Mouse (Mus musculus): Measurements from ENCODE around the gene Mical3.
"Not testable (repeated sequence)": the region's sequence is repeated elsewhere in the genome, so short reads cannot be mapped to it uniquely, and the experiment has no call there.

The Mical3 gene

DNA sequence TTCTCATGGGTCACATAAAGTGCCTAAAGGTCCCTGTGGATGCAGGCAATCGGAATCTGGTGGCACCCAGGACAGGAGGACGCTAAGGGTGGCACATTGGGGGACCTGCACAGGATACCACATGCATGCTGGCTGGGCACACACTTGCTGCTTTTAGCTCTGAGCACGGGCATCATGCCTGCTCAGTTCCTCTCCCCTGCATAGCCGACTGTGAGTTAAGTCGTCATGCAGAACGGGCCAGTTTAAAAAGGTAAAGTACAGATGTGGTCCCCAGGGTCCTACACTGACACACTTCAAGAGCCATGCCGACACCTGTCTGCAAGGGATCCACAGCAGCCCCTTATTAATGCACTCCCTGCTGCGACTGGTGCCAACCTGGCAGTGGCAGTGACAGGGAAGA lies 176.6 kb downstream of the Mical3 start:
- DNase-seq: no peak

DNA sequence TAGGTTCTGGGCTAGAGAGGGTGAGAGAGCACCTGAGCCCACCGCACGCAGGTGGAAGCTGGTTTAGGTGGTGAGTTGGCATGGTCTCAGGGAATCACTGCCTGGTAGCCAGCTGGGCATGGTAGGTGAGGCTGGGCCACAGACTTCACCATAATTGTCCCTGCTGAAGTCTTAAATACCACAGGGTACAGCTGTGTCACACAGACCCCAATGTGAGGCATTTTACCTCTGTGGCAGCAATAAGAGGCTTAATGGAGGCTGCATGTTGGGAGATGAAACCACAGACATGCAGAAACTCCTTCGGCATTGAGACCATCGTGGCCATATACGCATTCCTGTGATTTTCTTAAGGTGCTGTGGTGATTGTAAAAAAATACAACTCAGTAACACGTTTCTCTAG lies 178.3 kb downstream of the Mical3 start:
- DNase-seq: no peak

DNA sequence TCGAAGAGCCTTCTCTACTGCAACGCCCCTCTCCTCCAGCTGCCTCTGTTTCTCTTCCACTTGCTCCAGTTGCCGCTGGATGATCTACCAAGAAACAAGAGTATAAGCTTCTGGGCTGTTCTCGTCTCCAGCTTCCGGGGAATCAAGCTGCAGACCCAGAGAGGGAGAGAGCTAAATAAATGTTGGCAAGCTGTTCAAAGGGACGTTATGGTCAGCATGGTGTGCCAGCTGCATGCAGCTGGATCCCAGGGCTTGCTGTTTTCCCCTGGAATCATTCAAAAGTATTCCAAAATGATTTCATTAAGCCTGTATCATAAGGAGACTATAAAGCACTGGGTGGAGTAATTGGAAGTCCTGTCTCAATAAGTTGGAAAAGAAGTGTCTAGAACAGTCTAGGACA lies 179.5 kb downstream of the Mical3 start:
- DNase-seq: no peak

DNA sequence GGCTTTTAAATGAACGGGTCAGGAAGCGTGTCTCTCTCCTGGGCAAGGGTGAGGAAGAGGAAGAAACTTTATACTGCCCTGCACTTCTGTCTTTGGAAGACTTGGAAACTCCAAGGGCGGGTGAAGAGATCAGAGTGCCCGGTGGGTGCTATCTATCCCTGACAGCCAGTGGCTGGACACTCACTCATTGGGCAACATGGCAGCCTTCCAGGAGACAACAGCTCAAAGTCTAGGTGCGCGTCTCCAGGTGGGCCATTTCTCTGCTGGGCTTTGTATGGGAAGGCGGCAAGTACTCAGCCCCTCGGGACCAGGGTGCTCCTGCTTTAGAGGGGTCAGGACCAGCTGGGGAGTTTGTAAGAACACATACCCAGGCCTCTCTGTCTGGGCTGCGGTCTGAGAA lies 185.3 kb downstream of the Mical3 start:
- no peak for DNase-seq

DNA sequence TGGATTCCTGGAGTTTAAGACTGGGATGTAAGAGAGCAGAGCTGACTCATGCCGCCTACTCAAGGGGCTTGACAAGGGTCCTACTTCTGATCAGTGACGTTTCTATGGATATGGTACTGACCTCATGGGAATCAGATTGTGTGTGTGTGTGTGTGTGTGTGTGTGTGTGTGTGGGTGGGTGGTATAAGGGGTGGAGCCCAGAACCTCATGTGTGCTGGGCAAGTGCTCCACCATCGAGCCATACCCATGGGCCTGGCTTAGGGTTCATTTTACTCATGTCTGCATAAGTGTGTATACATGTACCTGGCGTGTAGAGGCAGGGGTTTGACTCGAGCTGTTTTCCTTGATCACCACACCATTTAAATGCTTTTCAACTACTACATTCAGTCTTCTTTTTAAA lies 186.8 kb downstream of the Mical3 start:
- no peak for DNase-seq

DNA sequence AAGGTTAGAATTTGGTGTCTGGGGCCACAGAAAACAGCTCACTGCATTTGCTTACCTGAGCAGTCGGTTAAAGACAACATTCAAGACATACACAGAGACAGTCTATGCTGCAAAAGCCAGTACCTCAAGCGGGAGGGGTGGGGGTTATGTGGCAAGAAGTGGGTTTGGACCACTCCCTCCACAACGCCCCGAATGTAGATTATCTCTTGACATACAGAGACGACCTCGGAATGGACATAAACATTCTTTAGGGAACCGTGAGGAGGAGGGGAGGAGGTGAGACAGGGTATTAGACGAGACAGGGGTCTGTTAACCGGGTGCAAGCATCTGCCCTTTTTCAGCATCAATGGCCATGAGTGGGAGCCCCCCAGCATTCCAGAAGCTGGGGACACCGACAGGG lies 187.2 kb downstream of the Mical3 start:
- no peak for DNase-seq

DNA sequence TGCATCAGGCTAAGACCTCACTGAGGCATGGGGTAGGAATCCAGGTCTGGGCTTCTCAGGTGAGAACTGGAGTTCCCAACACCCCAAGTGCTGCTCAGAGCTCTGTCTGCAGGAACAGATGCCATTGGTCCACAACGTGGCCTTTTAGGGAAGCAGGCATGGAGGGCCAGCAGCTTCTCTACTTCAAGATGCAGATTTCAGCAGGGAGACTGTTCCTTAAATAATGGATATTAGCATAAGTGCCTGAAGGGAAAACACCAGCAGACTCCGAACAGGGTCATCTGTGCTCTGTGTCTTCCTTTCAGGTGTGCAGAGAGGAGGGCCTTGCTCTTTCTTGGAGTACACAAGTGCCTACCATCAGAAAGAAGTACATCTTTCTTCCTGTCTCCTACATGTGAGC lies 187.7 kb downstream of the Mical3 start:
- no peak for DNase-seq

DNA sequence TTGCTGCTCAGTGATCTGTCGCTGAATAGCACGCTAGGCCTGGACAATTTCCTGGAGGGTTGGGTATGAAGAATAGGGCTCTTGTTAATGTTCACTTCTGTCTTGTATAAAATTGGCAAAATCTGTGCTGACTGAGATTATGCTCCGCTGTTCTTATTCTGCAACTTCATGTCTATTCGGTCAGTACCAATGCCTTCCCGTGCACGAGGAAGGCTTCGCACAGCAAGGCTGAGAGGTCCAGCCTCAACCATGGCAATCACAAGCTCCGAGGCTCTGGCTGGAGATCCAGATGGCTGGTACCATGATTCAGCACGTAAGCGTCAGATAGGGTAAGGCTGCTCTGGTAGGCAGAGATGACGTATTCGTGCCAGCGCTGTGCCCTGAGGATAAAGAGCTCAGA lies 189.2 kb downstream of the Mical3 start:
- no peak for DNase-seq

DNA sequence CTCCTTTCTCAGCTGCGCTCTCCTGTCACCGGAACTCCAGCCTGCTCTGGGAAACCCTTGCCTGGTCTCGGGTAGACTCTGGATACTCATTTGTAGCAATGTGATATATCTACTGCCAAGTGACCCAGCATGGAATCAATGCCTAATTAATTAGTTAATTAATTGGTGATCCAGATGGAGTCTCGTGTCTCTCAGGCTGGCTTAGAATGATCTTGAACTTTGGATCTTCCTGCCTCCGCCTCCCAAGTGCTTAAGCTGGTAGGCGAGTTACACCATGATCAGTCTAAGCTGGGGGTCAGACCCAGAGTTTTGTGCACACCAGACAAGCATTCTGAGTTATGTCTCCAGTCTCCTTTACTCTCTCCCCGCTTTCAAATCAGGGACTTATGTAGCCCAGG lies 189.7 kb downstream of the Mical3 start:
- no peak for DNase-seq

DNA sequence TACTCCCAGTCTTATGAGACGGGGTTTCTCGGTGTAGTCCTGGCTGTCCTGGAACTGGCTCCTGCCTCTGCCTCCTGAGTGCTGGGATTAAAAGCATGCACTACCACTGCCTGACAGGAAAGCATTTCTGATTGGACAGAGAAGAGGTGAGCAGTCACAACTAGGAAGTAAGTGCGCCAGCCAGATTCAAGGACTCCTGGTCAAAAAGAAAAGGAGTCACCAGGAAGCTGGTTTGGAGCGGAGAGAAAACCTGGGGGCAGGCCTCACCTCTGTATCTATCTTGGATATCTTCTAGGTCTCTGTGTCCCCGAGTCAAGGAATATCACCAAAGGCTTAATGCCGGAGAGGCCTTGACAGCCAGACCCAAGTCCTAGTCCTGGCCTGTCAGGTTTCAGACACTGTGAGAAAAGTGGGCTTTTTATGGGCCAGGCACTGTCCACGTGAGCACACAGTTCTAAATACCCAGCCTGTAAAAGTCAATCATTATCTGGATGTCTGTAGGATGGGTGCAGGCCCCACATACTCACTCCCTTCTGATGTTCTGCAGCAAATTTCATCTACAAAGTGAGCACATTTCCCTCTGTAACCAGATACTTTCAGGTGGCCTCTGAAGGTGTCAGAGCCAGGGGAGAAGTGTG lies 190.2 kb downstream of the Mical3 start:
- DNase-seq: no peak

DNA sequence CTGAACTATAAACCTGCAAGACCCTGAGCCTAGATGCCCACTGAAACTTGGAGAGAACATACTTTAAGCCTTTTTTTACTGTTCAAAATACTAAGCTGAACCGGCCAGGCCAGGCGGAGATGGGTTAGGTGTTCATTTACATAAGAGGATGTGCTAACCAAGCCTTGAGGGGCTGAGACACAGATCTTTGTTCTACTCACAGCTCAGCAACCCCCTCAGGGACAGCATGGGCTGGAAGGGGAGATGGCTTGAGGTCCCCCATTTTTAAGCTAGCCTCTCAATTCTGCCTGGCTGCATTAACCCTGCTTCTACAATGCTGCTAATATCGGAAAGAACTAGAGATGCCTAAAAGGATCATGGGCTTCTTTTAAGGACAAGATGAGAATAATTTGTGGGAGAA lies 191.0 kb downstream of the Mical3 start:
- no peak for DNase-seq

DNA sequence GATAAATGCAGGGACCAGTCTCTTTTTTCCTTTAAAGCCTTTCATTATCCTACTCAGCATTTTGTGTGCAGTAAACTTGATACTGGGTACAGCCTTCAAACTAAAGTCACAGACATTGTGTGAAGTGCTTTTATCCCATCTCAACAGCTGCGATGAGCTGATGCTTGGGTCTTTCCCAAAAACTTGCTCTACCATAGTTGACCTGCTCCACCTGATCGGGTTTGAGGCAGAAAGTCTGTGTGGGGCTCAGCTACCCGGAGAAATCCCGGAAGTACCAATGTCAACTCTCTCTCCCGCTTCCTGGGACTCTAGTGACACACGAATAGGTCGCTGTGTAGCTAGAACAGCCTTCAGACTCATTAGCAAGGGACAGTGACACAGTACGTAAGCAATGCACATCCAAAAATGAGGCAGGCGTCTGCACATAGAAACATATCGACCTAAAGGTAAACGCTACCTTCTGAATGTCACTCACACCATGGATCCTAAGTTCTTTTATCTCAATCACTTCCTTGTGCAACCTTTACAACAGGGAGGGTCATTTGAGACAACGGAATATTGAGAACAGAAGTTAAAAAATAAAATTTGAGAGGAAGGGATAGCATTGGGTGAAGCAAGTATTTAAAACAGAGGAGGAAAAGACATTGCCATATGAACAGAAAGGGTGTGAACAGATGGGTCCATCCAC lies 191.9 kb downstream of the Mical3 start:
- DNase-seq: no peak

DNA sequence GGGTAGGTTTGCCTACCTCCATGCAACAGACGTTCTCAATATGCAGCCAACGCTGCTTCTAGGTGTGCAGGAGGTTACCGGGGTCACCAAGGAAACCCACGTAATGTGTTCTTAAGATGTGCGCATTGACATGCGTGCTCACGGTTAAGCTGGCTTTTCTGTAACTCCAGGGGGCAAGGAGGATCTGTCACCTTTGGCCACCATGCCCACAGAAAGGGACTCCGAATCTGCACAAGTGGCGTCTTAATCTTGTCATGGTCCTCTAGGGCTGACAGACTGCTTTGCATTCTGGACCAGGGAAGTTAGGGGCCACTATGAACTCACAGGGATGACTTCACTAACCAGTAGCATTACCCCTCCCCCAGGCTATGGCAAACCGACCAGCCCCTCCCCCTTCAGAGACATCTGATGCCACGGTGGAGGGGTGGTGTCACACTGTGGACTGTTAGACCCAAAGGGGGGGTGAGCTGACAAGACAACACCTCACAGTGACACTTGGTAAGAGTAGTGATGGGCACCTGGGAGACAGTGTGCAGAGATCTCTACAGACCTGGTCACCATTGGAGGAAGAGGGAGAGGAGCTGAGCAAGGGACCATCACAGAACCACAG lies 192.7 kb downstream of the Mical3 start:
- no peak for DNase-seq

DNA sequence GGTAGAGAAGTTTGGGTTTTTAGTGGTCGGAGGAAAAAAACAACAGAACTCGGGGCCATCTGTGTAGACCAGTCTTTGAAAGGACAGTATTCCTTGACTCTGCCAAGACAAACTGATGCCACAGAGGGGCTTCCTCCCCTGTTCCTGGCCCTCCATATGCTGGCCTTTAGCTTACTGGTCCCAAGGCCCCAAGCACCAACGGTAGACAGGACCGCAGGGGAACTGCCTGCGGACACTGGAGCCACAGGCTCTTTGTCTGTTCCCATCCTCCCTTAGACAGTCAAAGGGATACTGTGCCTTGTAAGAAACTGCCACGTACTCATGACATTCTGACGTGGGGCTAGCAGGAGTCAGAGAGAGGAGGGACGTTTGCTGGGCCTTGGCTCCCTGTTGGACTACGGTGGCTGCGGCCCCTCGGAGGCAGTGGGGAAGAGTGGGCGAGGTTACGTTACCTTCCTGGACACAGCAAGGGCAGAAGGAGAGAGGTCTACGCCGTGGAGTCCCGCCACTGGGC lies 193.6 kb downstream of the Mical3 start:
- no peak for DNase-seq

DNA sequence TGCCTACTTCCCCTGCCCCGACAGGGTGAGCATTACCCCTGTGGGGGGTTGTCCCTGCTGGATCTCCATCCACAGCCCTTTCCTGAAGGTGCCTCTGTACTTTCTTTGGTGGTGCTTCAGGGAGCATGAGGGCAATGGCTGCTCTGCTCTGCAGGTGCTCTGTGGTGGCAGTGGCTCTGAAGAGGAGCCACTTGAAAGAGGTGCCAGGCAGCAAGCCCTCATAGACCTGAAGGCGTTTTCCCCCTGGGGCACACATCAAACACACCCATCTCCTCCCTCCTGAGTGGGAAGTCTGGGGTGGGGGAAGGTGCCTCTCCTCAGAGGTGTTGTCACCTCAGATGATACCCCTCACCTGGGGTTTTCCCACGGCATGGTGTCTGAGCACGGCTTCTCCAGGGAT lies 196.6 kb downstream of the Mical3 start:
- no peak for DNase-seq

DNA sequence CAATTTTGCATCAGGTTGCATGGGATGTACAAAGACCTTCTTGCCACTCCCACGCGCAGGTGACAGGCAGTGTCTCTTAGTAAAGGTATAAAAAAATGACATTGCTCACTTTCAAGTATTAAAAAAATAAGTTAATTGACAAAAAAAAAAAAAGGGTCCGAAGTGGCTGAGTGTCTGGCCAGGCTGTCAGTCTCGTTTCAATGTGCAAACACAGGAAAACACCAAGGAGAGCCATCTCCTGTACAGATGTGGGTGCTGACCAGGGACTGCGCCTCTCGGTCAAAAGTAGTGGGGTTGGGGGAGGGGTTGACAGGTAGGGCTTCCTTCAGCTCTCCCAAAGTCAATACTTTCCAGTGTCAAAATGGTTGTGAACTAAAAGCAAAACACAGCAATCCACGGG lies 197.1 kb downstream of the Mical3 start:
- no peak for DNase-seq

DNA sequence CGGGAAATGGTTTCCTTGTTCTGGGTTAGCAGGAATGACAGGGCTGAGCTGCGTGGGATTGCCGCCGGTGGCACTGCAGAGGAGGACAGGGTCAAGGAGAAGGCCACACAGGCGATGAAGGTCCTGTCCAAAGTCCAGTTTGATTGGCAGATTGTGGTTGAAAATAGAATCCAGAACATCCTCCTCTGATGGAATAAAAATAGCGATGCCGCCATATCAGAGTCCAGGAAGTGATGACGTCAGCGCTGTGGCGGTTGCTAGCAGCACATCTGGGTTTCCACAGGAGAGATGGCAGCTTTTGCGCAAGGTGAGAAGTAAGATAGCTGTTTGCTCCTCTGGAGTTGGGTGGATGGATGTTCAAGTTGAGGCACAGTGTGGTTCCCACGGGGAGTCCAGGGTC lies 198.2 kb downstream of the Mical3 start:
- no peak for DNase-seq

DNA sequence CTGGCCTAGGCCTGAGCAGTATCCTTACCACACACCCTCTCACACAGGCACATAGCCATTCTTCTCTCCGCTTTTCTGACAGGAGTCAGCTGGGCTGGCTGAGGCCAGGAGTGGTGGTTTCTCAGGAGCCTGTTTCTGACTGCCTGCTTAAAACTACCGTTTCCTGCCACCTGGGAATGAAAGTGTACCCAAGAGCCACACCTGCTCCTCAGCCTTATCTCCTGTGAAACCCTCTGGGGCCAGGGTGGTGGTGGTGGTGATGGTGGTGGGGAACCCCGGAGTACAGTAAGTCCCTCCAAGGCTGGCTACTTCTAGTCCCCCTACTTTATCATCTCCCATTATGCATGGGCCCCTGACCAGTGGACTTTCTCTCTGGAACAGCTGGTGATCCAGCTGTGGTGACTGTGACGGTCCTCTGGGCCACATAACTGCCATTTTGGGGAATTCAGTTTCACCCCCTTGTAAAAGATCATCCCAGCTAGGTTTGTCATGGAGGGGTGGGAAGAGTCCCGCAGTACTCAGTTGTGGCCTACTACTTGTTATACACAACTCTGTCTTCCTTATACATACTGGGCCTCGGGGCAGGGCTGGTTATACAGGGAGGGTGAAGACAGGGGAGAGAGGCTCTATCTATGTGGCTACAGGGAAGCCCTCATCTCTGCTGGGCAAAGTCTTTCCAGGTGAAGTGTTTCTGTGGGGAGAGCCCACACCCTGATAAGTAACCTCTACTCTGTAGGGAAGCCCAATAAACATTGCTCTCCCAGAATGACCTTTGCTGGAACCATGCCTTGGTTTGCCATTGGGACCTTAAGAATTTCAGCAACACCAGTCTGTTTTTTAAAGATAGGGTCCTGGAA lies 200.1 kb downstream of the Mical3 start:
- DNase-seq: no peak

DNA sequence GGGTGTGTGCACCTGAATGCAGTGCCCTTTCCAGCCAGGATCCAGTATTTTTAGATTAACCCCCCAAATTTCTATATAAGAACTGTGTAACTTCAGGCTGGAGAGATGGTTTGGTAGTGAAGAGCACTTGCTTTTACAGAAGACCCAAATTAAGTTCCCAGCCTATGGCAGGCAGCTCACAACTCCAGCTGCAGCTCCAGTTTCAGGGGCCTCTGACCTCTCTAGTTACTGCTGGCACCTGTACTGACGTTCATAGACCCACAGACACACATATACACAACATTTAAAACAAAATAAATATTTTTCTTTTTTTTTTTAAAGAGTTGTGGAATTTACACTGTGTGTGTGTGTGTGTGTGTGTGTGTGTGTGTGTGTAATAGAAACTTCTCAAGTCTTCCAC lies 201.4 kb downstream of the Mical3 start:
- DNase-seq: no peak

DNA sequence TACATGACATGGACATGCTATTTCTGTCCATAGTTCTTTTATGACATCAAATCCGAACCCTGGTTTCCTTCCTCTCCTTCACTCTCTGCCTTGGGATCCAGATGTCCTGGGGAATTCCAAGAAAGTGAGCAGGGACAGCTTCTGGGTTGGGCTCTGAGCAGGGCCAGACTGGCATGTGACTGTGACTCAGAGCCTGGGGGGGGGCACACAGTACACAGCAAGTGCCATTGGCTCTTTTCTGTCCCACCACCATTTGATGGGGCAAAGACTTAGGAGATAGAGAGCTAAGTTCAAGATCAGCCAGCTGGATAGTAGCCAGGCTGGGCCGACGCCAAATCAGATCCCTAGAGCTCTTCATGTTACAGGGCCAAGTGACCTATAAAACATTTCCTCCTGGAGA lies 203.0 kb downstream of the Mical3 start:
- DNase-seq: no peak

DNA sequence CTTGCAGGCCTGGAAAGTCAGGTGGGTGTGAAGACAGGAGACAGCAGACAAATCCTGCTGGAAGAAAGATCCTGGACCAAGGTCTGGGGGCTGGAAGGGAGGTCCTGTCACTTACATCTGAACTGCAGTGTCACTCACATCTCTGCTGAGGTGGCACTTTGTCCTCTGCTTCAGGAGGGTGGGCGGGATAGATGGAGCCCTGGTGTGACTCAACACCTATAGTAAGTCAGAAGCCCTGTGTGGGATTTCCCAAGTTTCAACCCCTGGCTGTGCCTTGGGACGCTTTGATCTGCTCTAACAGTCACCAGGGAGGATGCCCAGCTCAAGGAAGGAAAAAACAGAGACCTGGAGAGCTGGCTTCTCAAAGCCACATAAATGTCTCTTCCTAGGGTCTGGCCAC lies 203.9 kb downstream of the Mical3 start:
- DNase-seq: no peak

DNA sequence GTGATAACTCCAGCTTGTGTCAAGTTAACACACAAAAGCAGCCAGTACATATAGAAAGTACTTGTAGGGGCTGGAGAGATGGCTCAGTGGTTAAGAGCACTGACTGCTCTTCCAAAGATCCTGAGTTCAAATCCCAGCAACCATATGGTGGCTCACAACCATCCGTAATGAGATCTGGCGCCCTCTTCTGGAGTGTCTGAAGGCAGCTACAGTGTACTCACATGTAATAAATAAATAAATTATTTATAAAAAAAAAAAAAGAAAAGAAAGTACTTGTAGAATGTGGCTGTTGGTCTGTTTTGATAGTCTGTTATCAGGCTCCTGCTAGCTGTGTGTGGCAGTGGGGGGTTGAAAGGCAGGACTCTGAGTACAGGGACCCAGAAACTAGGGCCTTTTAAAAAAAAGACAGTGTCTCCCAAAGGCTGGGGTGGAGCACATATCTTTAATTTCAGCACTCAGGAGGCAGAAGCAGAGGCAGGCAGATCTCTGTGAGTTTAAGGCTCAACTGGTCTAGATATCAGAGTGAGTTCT lies 205.9 kb downstream of the Mical3 start:
- DNase-seq: not testable (repeated sequence)

DNA sequence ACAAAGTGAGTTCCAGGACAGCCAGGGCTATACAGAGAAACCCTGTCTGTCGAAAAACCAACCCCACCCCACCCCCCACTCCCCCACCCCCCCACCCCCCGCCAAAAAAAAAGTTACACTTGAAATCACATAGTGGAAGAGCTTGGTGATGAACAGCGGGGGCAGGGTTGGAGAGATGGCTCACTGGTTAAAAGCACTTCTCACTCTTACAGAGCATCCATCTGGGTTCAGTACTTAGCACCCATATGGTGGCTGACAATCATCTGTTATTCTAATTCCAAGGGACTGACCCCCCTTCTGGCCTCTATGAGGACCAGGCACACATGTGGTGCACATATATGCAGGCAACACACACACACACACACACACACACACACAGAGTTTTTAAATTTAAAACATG lies 212.8 kb downstream of the Mical3 start:
- DNase-seq: peak; percentile 10

Data from retina, postnatal 1 day (tissue).